Mouse (Mus musculus): ENCODE data around the gene Eif3f.

The Eif3f gene

GRCm38 (mm10) chr7:108933794-108934731 lies at the start of gene Eif3f:
Gene Eif3f (plus strand): TSS chr7:108934417.
- DNase-seq: peak; percentile 92 to 95

- DNase-seq: no peak
These were observed 49.3 kb upstream of the Eif3f start, which contains the start of gene Olfr518 for GRCm38 (mm10) chr7:108884906-108885305. Gene Olfr518 (minus strand): TSS chr7:108885006.

GRCm38 (mm10) chr7:108894320-108894719 lies 39.9 kb upstream of the Eif3f start, which contains the start of gene Olfr519:
Gene Olfr519 (minus strand): TSS chr7:108894420.
- DNase-seq: no peak

- DNase-seq: no peak
These were observed 30.2 kb upstream of the Eif3f start for GRCm38 (mm10) chr7:108903969-108904368.

GRCm38 (mm10) chr7:108927043-108927442 lies 7.2 kb upstream of the Eif3f start:
- DNase-seq: no peak

GRCm38 (mm10) chr7:108928280-108929188 lies 5.7 kb upstream of the Eif3f start:
- no peak for DNase-seq

GRCm38 (mm10) chr7:108929726-108930393 lies 4.4 kb upstream of the Eif3f start, which contains the start of gene Nlrp10:
Gene Nlrp10 (minus strand): TSS chr7:108930178.
- no peak for DNase-seq

GRCm38 (mm10) chr7:108934836-108935235 lies 619 bp downstream of the Eif3f start:
- peak; percentile 20 to 37 for DNase-seq

- DNase-seq: no peak
These were observed 1.2 kb downstream of the Eif3f start for GRCm38 (mm10) chr7:108935411-108935810.

- no peak for DNase-seq
These were observed 2.4 kb downstream of the Eif3f start for GRCm38 (mm10) chr7:108936591-108936990.

GRCm38 (mm10) chr7:108941466-108941865 lies 7.2 kb downstream of the Eif3f start:
- DNase-seq: no peak

GRCm38 (mm10) chr7:108944002-108944401 lies 9.8 kb downstream of the Eif3f start:
- DNase-seq: peak; percentile 72 to 79

GRCm38 (mm10) chr7:108948611-108949010 lies 14.4 kb downstream of the Eif3f start:
- DNase-seq: no peak

- no peak for DNase-seq
These were observed 15.1 kb downstream of the Eif3f start for GRCm38 (mm10) chr7:108949301-108949700.

GRCm38 (mm10) chr7:108950312-108950761 lies 16.1 kb downstream of the Eif3f start, which contains the start of gene Tub:
Gene Tub (plus strand): TSS chr7:108950338.
- peak; percentile 81 to 83 for DNase-seq

GRCm38 (mm10) chr7:108950762-108951331 lies 16.6 kb downstream of the Eif3f start:
- DNase-seq: peak in 1 of 2 experiments; percentile 56

- no peak for DNase-seq
These were observed 18.6 kb downstream of the Eif3f start for GRCm38 (mm10) chr7:108952801-108953200.

- peak; percentile 64 to 66 for DNase-seq
These were observed 20.0 kb downstream of the Eif3f start for GRCm38 (mm10) chr7:108954185-108954584.

- DNase-seq: no peak
These were observed 23.5 kb downstream of the Eif3f start for GRCm38 (mm10) chr7:108957734-108958133.

GRCm38 (mm10) chr7:108965968-108966367 lies 31.8 kb downstream of the Eif3f start:
- peak in 1 of 2 experiments; percentile 28 for DNase-seq

GRCm38 (mm10) chr7:108966742-108967362 lies 32.6 kb downstream of the Eif3f start:
- DNase-seq: peak; percentile 82 to 85

All from cerebellum, postnatal 10 days (tissue).